Mouse (Mus musculus): Measurements from ENCODE around the gene Rad23a.
"Not testable (repeated sequence)": the region's sequence is repeated elsewhere in the genome, so short reads cannot be mapped to it uniquely, and the experiment has no call there.

Gene Rad23a

GRCm38 (mm10) chr8:84839875-84840247 is 604 bp downstream of the Rad23a start:
- DNase-seq (ENCODE audit: low spot score): no peak

GRCm38 (mm10) chr8:84839411-84839810 is 1.1 kb downstream of the Rad23a start:
- no peak for DNase-seq (ENCODE audit: low spot score)

- DNase-seq (ENCODE audit: low spot score): no peak
Observed at GRCm38 (mm10) chr8:84838513-84838912, 2.0 kb downstream of the Rad23a start.

- no peak for DNase-seq (ENCODE audit: low spot score)
Observed at GRCm38 (mm10) chr8:84837912-84838470, 2.5 kb downstream of the Rad23a start.

- no peak for DNase-seq (ENCODE audit: low spot score)
Observed at GRCm38 (mm10) chr8:84837149-84837911, 3.1 kb downstream of the Rad23a start.

GRCm38 (mm10) chr8:84834866-84835855 is 5.3 kb downstream of the Rad23a start:
- no peak for DNase-seq (ENCODE audit: low spot score)

GRCm38 (mm10) chr8:84834002-84834865 is 6.2 kb downstream of the Rad23a start:
- DNase-seq (ENCODE audit: low spot score): no peak

- no peak for DNase-seq (ENCODE audit: low spot score)
Observed at GRCm38 (mm10) chr8:84832759-84833742, 7.4 kb downstream of the Rad23a start.

- DNase-seq (ENCODE audit: low spot score): peak; percentile 85
Observed at GRCm38 (mm10) chr8:84832034-84832717, 8.3 kb downstream of the Rad23a start.

- DNase-seq (ENCODE audit: low spot score): no peak
Observed at GRCm38 (mm10) chr8:84831490-84831889, 9.0 kb downstream of the Rad23a start, which contains the start of gene Gadd45gip1. Gadd45gip1 (plus strand) TSS chr8:84831522.

- not testable (repeated sequence) for DNase-seq (ENCODE audit: low spot score)
Observed at GRCm38 (mm10) chr8:84826518-84826917, 13.9 kb downstream of the Rad23a start.

- no peak for DNase-seq (ENCODE audit: low spot score)
Observed at GRCm38 (mm10) chr8:84825636-84826035, 14.8 kb downstream of the Rad23a start.

GRCm38 (mm10) chr8:84823653-84824052 is 16.8 kb downstream of the Rad23a start:
- peak; percentile 61 for DNase-seq (ENCODE audit: low spot score)

- no peak for DNase-seq (ENCODE audit: low spot score)
Observed at GRCm38 (mm10) chr8:84822723-84823122, 17.7 kb downstream of the Rad23a start, which contains the start of gene Dand5. Dand5 (minus strand) TSS chr8:84822823.

GRCm38 (mm10) chr8:84816117-84816516 is 24.3 kb downstream of the Rad23a start:
- DNase-seq (ENCODE audit: low spot score): no peak

- DNase-seq (ENCODE audit: low spot score): peak; percentile 80
Observed at GRCm38 (mm10) chr8:84815547-84815946, 24.9 kb downstream of the Rad23a start.

GRCm38 (mm10) chr8:84814555-84815441 is 25.7 kb downstream of the Rad23a start:
- no peak for DNase-seq (ENCODE audit: low spot score)

- no peak for DNase-seq (ENCODE audit: low spot score)
Observed at GRCm38 (mm10) chr8:84814240-84814554, 26.3 kb downstream of the Rad23a start.

GRCm38 (mm10) chr8:84813830-84814229 is 26.6 kb downstream of the Rad23a start:
- no peak for DNase-seq (ENCODE audit: low spot score)

Measured in yolk sac, embryonic 10.5 days (tissue).